In the genomic region with DNA sequence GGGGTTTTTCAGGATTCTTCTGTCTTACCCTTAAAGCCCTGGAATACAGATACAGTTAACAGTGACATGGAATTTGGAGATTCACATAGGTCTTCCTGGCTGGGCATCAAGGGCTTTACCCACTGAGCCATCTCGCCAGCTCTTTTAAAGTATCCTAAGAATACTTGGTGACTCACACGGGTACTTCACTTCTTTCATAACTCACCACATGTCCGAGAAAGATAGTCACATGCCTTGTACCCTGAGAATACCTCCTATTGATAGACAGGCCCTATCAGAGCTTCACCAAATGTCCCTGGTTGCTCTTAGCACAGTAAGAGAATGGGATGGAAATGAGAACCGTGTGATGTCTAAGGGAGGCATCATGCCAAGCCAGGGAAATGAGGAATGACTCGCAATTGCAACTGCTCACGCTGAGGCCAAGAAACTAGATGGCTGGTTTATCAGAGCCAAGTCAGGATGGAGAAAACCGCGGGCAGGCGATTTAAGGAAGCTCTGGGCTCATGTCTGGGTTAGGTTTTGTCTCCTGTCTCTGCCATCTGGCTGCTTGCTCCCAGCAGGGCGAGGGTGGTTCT, we compare ENCODE assay signal across 8 mouse cellular contexts. TPM values are rescaled to one million over a fixed set of nuclear protein-coding genes. Genes with fewer than 3 reads are reported as not detected.
DNase-seq lines count a peak whose midpoint lies in the region; ATAC-seq and TF ChIP-seq lines count a peak whose summit lies in the region.

No protein-coding gene starts in this region.

- peak overlapping the region; percentile 75 for H3K4me2 ChIP-seq in stomach, embryonic 15.5 days

- no peaks in the 10 kb centered on the region for H3K9me3 ChIP-seq in hindbrain, embryonic 10.5 days
- H3K9me3 ChIP-seq in stomach, embryonic 15.5 days: no peaks in the 10 kb centered on the region

- DNase-seq in frontal cortex, adult 2 months (ENCODE audit: extremely low spot score in 1 of 2, low spot score in 1 of 2): peak; percentile 26 to 68
- no peak for DNase-seq in frontal cortex, postnatal 36 days (ENCODE audit: low spot score in 2 of 2)
- peak; percentile 91 for DNase-seq in 3T3-L1 (ENCODE audit: low read depth, low spot score)
- no peak for DNase-seq in hindbrain, embryonic 10.5 days (ENCODE audit: low spot score)
- peak; percentile 68 for DNase-seq in lung, postnatal 10 days
- no peak for DNase-seq in embryo, embryonic 11 days

- 46% methylated on average over 10 of the region's 10 CpGs for WGBS in hindbrain, embryonic 10.5 days
- 34% methylated on average over 10 of the region's 10 CpGs for WGBS in stomach, embryonic 15.5 days

- no peaks in the 10 kb centered on the region for H3K36me3 ChIP-seq in hindbrain, embryonic 10.5 days
- H3K36me3 ChIP-seq in stomach, embryonic 15.5 days: no peaks in the 10 kb centered on the region

- H3K27ac ChIP-seq in cortical plate, adult 2 months (ENCODE audit: insufficient read depth, low read length): peak overlapping the region; percentile 66
- peak overlapping the region; percentile 96 for H3K27ac ChIP-seq in hindbrain, embryonic 10.5 days
- H3K27ac ChIP-seq in stomach, embryonic 15.5 days: peak overlapping the region; percentile 97

- H3K4me1 ChIP-seq in cortical plate, adult 2 months (ENCODE audit: control insufficient read depth, insufficient read depth, low read length): no peaks in the 10 kb centered on the region
- peaks cover 21% of the 10 kb centered on the region for H3K4me1 ChIP-seq in hindbrain, embryonic 10.5 days (replicated peaks)
- H3K4me1 ChIP-seq in stomach, embryonic 15.5 days: no peaks in the 10 kb centered on the region

- no peak for TF ChIP-seq POLR2A in cortical plate, adult 2 months (IDR thresholded peaks at IDR 0.05; ENCODE audit: extremely low read depth, insufficient read depth, low read length)

- H3K27me3 ChIP-seq in hindbrain, embryonic 10.5 days (ENCODE audit: insufficient read depth, poor library complexity, severe bottlenecking): no peaks in the 10 kb centered on the region; the same call in 1 of the 2 replicates
- no peaks in the 10 kb centered on the region for H3K27me3 ChIP-seq in stomach, embryonic 15.5 days (replicated peaks)

- H3K9ac ChIP-seq in stomach, embryonic 15.5 days: peak overlapping the region; percentile 36; the same call in 1 of the 2 replicates

- H3K4me3 ChIP-seq in cortical plate, adult 2 months (ENCODE audit: insufficient read depth, low read length): peak overlapping the region; percentile 42
- H3K4me3 ChIP-seq in hindbrain, embryonic 10.5 days: peak overlapping the region; percentile 70
- peak overlapping the region; percentile 54 for H3K4me3 ChIP-seq in stomach, embryonic 15.5 days (replicated peaks)

- no peak for TF ChIP-seq CTCF in cortical plate, adult 2 months (IDR thresholded peaks at IDR 0.05; ENCODE audit: extremely low read depth, insufficient read depth, low read length)

- peak; percentile 29; the same call in 1 of the 2 replicates for ATAC-seq in stomach, embryonic 15.5 days (ENCODE audit: insufficient read depth, low FRiP score, low read depth)

RNA-seq across cellular contexts. Expression of a gene that starts 44.7 kb away (rescaled TPM):
- 49.8 and 53.9 TPM in 2 replicates for polyA plus RNA-seq in frontal cortex, adult 2 months (2012; rRNA removed)
- polyA plus RNA-seq in cortical plate, adult 2 months (2012; rRNA removed): 53.2 and 56.4 TPM in 2 replicates
- polyA plus RNA-seq in hindbrain, embryonic 10.5 days (2016; fragmentation: Nextera tagmentation; extraction: Ambion mirVana): 85.2 and 99.4 TPM in 2 replicates
- polyA plus RNA-seq in stomach, embryonic 15.5 days (2015; fragmentation: Nextera tagmentation; extraction: Ambion mirVana): 223 and 228 TPM in 2 replicates

Comparison
In these comparisons a context has a peak if more than half of its experiments do, and no peak if none do; other contexts are left out.
1. DNase-seq: peak in frontal cortex, adult 2 months (2 of 2), 3T3-L1 (single experiment) and lung, postnatal 10 days (single experiment); none in frontal cortex, postnatal 36 days (0 of 2), hindbrain, embryonic 10.5 days (single experiment) and embryo, embryonic 11 days (single experiment).
2. Peak in every context shown above with its lines, with median percentiles within 50 percentile points of each other: H3K27ac ChIP-seq and H3K4me3 ChIP-seq.